Mouse (Mus musculus): ENCODE measurements at regions not wholly inside any gene's neighbourhood (a gene's known extent, or its start where the extent isn't known, plus 50 kb on each side); places are given as distances from the start of the nearest gene placed in this dataset.

- no peak overlapping the region for H3K4me2 ChIP-seq (ENCODE audit: low read depth, low read length)
- H3K36me3 ChIP-seq (ENCODE audit: control insufficient read depth, insufficient read depth, low read length): no peaks in the 10 kb centered on the region
- ATAC-seq (ENCODE audit: low read depth): peak; percentile 65; the same call in 1 of the 2 replicates
Measured at GRCm38 (mm10) chr4:80442711-80443110, 391.2 kb upstream of the Tyrp1 start.

GRCm38 (mm10) chr4:80463615-80464014 lies 370.3 kb upstream of the Tyrp1 start:
- Histone ChIP-seq H3K4me3 (ENCODE audit: low read depth, low read length) (no peak overlapping the region), H3K36me3 (ENCODE audit: control insufficient read depth, insufficient read depth, low read length) (no peaks in the 10 kb centered on the region), H3K27ac (replicated peaks; ENCODE audit: low read depth, low read length) (no peak overlapping the region), H3K27me3 (replicated peaks; ENCODE audit: control insufficient read depth, insufficient read depth, low read length) (no peaks in the 10 kb centered on the region), H3K9me3 (ENCODE audit: control insufficient read depth, low read length) (no peaks in the 10 kb centered on the region), H3K4me2 (ENCODE audit: low read depth, low read length) (no peak overlapping the region), H3K4me1 (ENCODE audit: control insufficient read depth, insufficient read depth, low read length) (no peaks in the 10 kb centered on the region), H3K9ac (ENCODE audit: low read depth, low read length) (no peak overlapping the region)
- ATAC-seq (ENCODE audit: low read depth) (no peak), DNase-seq (ENCODE audit: low spot score) (peak; percentile 25)
- 71% methylated on average over 1 of the region's 1 CpGs for WGBS

More at GRCm38 (mm10) chr4:80442711-80443110, 391.2 kb upstream of the Tyrp1 start:
- H3K9me3 ChIP-seq (ENCODE audit: control insufficient read depth, low read length): no peaks in the 10 kb centered on the region
- DNase-seq (ENCODE audit: low spot score): peak; percentile 5
- H3K27ac ChIP-seq (replicated peaks; ENCODE audit: low read depth, low read length): no peak overlapping the region
- H3K4me1 ChIP-seq (ENCODE audit: control insufficient read depth, insufficient read depth, low read length): no peaks in the 10 kb centered on the region
- no peak overlapping the region for H3K4me3 ChIP-seq (ENCODE audit: low read depth, low read length)
- no peaks in the 10 kb centered on the region for H3K27me3 ChIP-seq (replicated peaks; ENCODE audit: control insufficient read depth, insufficient read depth, low read length)
- H3K9ac ChIP-seq (ENCODE audit: low read depth, low read length): no peak overlapping the region
- WGBS: 18% methylated on average over 4 of the region's 4 CpGs

GRCm38 (mm10) chr4:80475736-80476478 lies 358.0 kb upstream of the Tyrp1 start:
- H3K4me2 ChIP-seq (ENCODE audit: low read depth, low read length): no peak overlapping the region

GRCm38 (mm10) chr4:80515087-80515486 lies 318.8 kb upstream of the Tyrp1 start:
- Histone ChIP-seq H3K9me3 (ENCODE audit: control insufficient read depth, low read length) (no peaks in the 10 kb centered on the region), H3K9ac (ENCODE audit: low read depth, low read length) (no peak overlapping the region), H3K27me3 (replicated peaks; ENCODE audit: control insufficient read depth, insufficient read depth, low read length) (no peaks in the 10 kb centered on the region), H3K4me2 (ENCODE audit: low read depth, low read length) (no peak overlapping the region), H3K4me3 (ENCODE audit: low read depth, low read length) (no peak overlapping the region), H3K4me1 (ENCODE audit: control insufficient read depth, insufficient read depth, low read length) (no peaks in the 10 kb centered on the region), H3K27ac (replicated peaks; ENCODE audit: low read depth, low read length) (no peak overlapping the region), H3K36me3 (ENCODE audit: control insufficient read depth, insufficient read depth, low read length) (no peaks in the 10 kb centered on the region)
- DNase-seq (ENCODE audit: low spot score) (no peak), ATAC-seq (ENCODE audit: low read depth) (no peak)
- WGBS: 54% methylated on average over 2 of the region's 2 CpGs

More at GRCm38 (mm10) chr4:80475736-80476478, 358.0 kb upstream of the Tyrp1 start:
- Histone ChIP-seq H3K36me3 (ENCODE audit: control insufficient read depth, insufficient read depth, low read length) (no peaks in the 10 kb centered on the region), H3K9me3 (ENCODE audit: control insufficient read depth, low read length) (no peaks in the 10 kb centered on the region), H3K27me3 (replicated peaks; ENCODE audit: control insufficient read depth, insufficient read depth, low read length) (no peaks in the 10 kb centered on the region), H3K9ac (ENCODE audit: low read depth, low read length) (no peak overlapping the region), H3K4me1 (ENCODE audit: control insufficient read depth, insufficient read depth, low read length) (no peaks in the 10 kb centered on the region), H3K27ac (replicated peaks; ENCODE audit: low read depth, low read length) (no peak overlapping the region), H3K4me3 (ENCODE audit: low read depth, low read length) (no peak overlapping the region)
- DNase-seq (ENCODE audit: low spot score): no peak
- ATAC-seq (ENCODE audit: low read depth): no peak
- WGBS: 83% methylated on average over 4 of the region's 4 CpGs

GRCm38 (mm10) chr4:80517476-80518285 lies 316.2 kb upstream of the Tyrp1 start:
- H3K9ac ChIP-seq (ENCODE audit: low read depth, low read length): no peak overlapping the region
- H3K9me3 ChIP-seq (ENCODE audit: control insufficient read depth, low read length): no peaks in the 10 kb centered on the region
- H3K27me3 ChIP-seq (replicated peaks; ENCODE audit: control insufficient read depth, insufficient read depth, low read length): no peaks in the 10 kb centered on the region
- H3K4me2 ChIP-seq (ENCODE audit: low read depth, low read length): peak overlapping the region; percentile 30; the same call in 1 of the 2 replicates
- H3K4me3 ChIP-seq (ENCODE audit: low read depth, low read length): no peak overlapping the region
- H3K4me1 ChIP-seq (ENCODE audit: control insufficient read depth, insufficient read depth, low read length): no peaks in the 10 kb centered on the region
- peak; percentile 81 for ATAC-seq (ENCODE audit: low read depth)
- 14% methylated on average over 12 of the region's 12 CpGs for WGBS
- no peak overlapping the region for H3K27ac ChIP-seq (replicated peaks; ENCODE audit: low read depth, low read length)
- no peaks in the 10 kb centered on the region for H3K36me3 ChIP-seq (ENCODE audit: control insufficient read depth, insufficient read depth, low read length)
- peak; percentile 73 for DNase-seq (ENCODE audit: low spot score)

- Histone ChIP-seq H3K4me3 (ENCODE audit: low read depth, low read length) (no peak overlapping the region), H3K4me2 (ENCODE audit: low read depth, low read length) (no peak overlapping the region), H3K9me3 (ENCODE audit: control insufficient read depth, low read length) (no peaks in the 10 kb centered on the region), H3K27ac (replicated peaks; ENCODE audit: low read depth, low read length) (no peak overlapping the region), H3K9ac (ENCODE audit: low read depth, low read length) (no peak overlapping the region), H3K27me3 (replicated peaks; ENCODE audit: control insufficient read depth, insufficient read depth, low read length) (no peaks in the 10 kb centered on the region), H3K4me1 (ENCODE audit: control insufficient read depth, insufficient read depth, low read length) (no peaks in the 10 kb centered on the region), H3K36me3 (ENCODE audit: control insufficient read depth, insufficient read depth, low read length) (no peaks in the 10 kb centered on the region)
- ATAC-seq (ENCODE audit: low read depth): no peak; the same call in 1 of the 2 replicates
- peak; percentile 16 for DNase-seq (ENCODE audit: low spot score)
Measured at GRCm38 (mm10) chr4:80518589-80518988, 315.3 kb upstream of the Tyrp1 start.

- H3K27ac ChIP-seq (replicated peaks; ENCODE audit: low read depth, low read length): no peak overlapping the region
- H3K27me3 ChIP-seq (replicated peaks; ENCODE audit: control insufficient read depth, insufficient read depth, low read length): no peaks in the 10 kb centered on the region
- DNase-seq (ENCODE audit: low spot score) (no peak), ATAC-seq (ENCODE audit: low read depth) (no peak)
- no peak overlapping the region for H3K9ac ChIP-seq (ENCODE audit: low read depth, low read length)
- no peaks in the 10 kb centered on the region for H3K36me3 ChIP-seq (ENCODE audit: control insufficient read depth, insufficient read depth, low read length)
- no peaks in the 10 kb centered on the region for H3K9me3 ChIP-seq (ENCODE audit: control insufficient read depth, low read length)
- H3K4me2 ChIP-seq (ENCODE audit: low read depth, low read length): no peak overlapping the region
- no peak overlapping the region for H3K4me3 ChIP-seq (ENCODE audit: low read depth, low read length)
- no peaks in the 10 kb centered on the region for H3K4me1 ChIP-seq (ENCODE audit: control insufficient read depth, insufficient read depth, low read length)
- WGBS: 65% methylated on average over 4 of the region's 4 CpGs
Measured at GRCm38 (mm10) chr4:80539854-80540253, 294.1 kb upstream of the Tyrp1 start.

- WGBS: 77% methylated on average over 3 of the region's 3 CpGs
- H3K9ac ChIP-seq (ENCODE audit: low read depth, low read length): no peak overlapping the region
Measured at GRCm38 (mm10) chr4:80545086-80545485, 288.8 kb upstream of the Tyrp1 start.

More at GRCm38 (mm10) chr4:80545086-80545485, 288.8 kb upstream of the Tyrp1 start:
- DNase-seq (ENCODE audit: low spot score) (no peak), ATAC-seq (ENCODE audit: low read depth) (no peak)
- H3K9me3 ChIP-seq (ENCODE audit: control insufficient read depth, low read length): 0 out of 2 replicates have a peak, but pooled peaks cover 2% of the 10 kb centered on the region
- no peaks in the 10 kb centered on the region for H3K4me1 ChIP-seq (ENCODE audit: control insufficient read depth, insufficient read depth, low read length)
- H3K27ac ChIP-seq (replicated peaks; ENCODE audit: low read depth, low read length): no peak overlapping the region
- no peaks in the 10 kb centered on the region for H3K27me3 ChIP-seq (replicated peaks; ENCODE audit: control insufficient read depth, insufficient read depth, low read length)
- no peak overlapping the region for H3K4me3 ChIP-seq (ENCODE audit: low read depth, low read length)
- H3K4me2 ChIP-seq (ENCODE audit: low read depth, low read length): no peak overlapping the region
- no peaks in the 10 kb centered on the region for H3K36me3 ChIP-seq (ENCODE audit: control insufficient read depth, insufficient read depth, low read length)
